Mouse (Mus musculus): ENCODE data around the gene Cep135. TPM values are rescaled to one million over a fixed set of nuclear protein-coding genes. Genes with fewer than 3 reads are reported as not detected.

Gene Cep135
- polyA plus RNA-seq (2014; fragmentation: Nextera tagmentation; extraction: Ambion mirVana): 9.5 and 9.6 TPM in 2 replicates

DNA sequence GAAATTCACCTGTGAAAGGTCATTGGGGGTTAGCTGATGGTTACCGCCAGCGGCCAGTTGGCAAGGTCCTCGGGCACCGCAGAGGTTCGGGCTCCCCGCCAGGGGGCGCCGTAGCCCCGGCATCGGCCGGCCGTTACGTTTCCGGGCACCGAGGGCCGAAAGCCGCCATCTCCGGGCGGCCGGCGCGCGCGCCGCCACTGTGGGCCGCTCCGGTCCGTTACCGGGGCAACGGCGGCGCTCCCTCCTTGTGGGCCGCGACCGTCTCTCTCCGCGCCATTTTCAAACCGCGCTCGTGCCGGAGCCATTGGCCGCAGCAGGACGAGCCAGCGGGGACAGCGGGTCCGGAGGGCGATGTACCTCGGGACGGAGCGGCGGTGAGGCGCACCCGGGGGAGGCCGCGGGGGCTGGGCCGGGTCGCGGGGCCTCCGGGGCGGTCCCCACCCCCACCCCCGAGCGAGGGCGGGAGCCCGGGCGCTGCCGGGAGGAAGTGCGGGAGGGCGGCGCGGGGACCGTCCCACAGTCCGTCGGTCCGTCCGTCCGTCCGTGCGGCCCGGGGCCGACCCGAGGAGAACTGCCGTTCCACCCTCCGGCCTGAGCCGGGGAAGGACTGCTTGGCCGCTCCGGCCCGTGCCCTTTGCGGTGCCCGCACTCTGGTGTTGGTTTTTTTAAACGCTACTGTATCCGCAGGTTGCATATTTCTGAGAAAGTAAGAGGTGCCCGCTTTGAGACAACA, at the start of gene Cep135:
Gene Cep135 (plus strand): TSS at position 148 of the 733 bp plus-strand sequence.
- Histone ChIP-seq H3K9ac (replicated peaks; ENCODE audit: low read depth, low read length) (peak within 1 kb of the TSS; percentile 88), H3K9me3 (ENCODE audit: control insufficient read depth, low read depth, low read length) (no peaks in the 10 kb centered on the region), H3K27me3 (ENCODE audit: control insufficient read depth, insufficient read depth, low read length) (no peaks in the 10 kb centered on the region), H3K4me1 (ENCODE audit: control insufficient read depth, insufficient read depth, low read length) (no peaks in the 10 kb centered on the region), H3K4me2 (replicated peaks; ENCODE audit: low read depth, low read length) (peak within 1 kb of the TSS; percentile 52), H3K36me3 (ENCODE audit: control insufficient read depth, insufficient read depth, low read length) (peaks cover 13% of the 10 kb centered on the region), H3K4me3 (ENCODE audit: low read depth, low read length) (peak within 1 kb of the TSS; percentile 84), H3K27ac (ENCODE audit: low read length) (peak within 1 kb of the TSS; percentile 89)
- under 1% methylated on average over 82 of the region's 92 CpGs for WGBS
- ATAC-seq (ENCODE audit: insufficient number of reproducible peaks, insufficient read depth, low FRiP score, low read depth): peak; percentile 96

DNA sequence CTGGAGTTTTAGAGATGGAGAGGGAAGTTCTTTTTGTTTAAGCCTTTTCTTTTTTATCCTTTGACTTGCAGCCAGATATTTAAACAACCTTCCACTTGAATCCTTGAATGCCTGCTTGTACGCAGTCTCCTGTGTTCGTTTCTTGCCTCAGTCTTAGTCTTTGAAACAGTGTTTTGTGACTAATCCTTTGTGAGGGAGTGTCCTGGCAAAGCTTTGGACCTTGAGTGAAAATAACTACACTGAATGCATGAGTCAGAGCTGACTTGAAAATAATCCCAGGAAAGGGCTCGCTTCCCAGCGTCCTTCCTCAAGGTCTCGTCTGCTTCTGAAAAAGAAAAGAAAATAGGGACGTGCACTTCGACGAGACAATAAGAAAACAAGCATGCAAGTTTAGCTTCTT, 48.3 kb upstream of the Cep135 start:
- H3K36me3 ChIP-seq (ENCODE audit: control insufficient read depth, insufficient read depth, low read length): peaks cover 52% of the 10 kb centered on the region

DNA sequence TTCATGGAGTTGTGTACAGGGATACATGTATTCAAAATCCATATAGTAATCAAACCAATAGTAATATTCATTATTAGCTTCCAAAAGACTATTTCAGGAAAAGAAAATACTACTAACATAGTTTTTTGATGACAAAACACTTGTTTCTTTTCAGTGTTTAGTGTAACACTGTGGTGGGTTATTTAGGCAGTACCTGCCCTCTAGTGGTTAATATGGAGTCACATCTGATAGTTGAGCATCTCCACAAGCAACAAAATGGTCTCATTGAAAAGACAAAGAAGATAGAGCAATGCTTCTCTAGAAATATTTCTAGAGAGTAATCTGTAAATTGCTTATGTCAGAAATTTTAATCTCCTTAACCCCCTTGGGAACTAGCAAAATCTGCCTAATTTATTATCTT, 47.7 kb upstream of the Cep135 start:
- ATAC-seq (ENCODE audit: insufficient number of reproducible peaks, insufficient read depth, low FRiP score, low read depth): no peak
- Histone ChIP-seq H3K27ac (ENCODE audit: low read length) (no peak overlapping the region), H3K27me3 (ENCODE audit: control insufficient read depth, insufficient read depth, low read length) (no peaks in the 10 kb centered on the region), H3K36me3 (ENCODE audit: control insufficient read depth, insufficient read depth, low read length) (peaks cover 55% of the 10 kb centered on the region), H3K4me3 (ENCODE audit: low read depth, low read length) (no peak overlapping the region), H3K4me1 (ENCODE audit: control insufficient read depth, insufficient read depth, low read length) (no peaks in the 10 kb centered on the region), H3K9ac (replicated peaks; ENCODE audit: low read depth, low read length) (no peak overlapping the region), H3K9me3 (ENCODE audit: control insufficient read depth, low read depth, low read length) (no peaks in the 10 kb centered on the region), H3K4me2 (replicated peaks; ENCODE audit: low read depth, low read length) (no peak overlapping the region)

More for the DNA sequence above, 48.3 kb upstream of the Cep135 start:
- ATAC-seq (ENCODE audit: insufficient number of reproducible peaks, insufficient read depth, low FRiP score, low read depth): no peak
- Histone ChIP-seq H3K4me1 (ENCODE audit: control insufficient read depth, insufficient read depth, low read length) (no peaks in the 10 kb centered on the region), H3K27me3 (ENCODE audit: control insufficient read depth, insufficient read depth, low read length) (no peaks in the 10 kb centered on the region), H3K4me2 (replicated peaks; ENCODE audit: low read depth, low read length) (no peak overlapping the region), H3K9me3 (ENCODE audit: control insufficient read depth, low read depth, low read length) (no peaks in the 10 kb centered on the region), H3K4me3 (ENCODE audit: low read depth, low read length) (no peak overlapping the region), H3K27ac (ENCODE audit: low read length) (no peak overlapping the region), H3K9ac (replicated peaks; ENCODE audit: low read depth, low read length) (no peak overlapping the region)
- WGBS: 83% methylated on average over 8 of the region's 8 CpGs

DNA sequence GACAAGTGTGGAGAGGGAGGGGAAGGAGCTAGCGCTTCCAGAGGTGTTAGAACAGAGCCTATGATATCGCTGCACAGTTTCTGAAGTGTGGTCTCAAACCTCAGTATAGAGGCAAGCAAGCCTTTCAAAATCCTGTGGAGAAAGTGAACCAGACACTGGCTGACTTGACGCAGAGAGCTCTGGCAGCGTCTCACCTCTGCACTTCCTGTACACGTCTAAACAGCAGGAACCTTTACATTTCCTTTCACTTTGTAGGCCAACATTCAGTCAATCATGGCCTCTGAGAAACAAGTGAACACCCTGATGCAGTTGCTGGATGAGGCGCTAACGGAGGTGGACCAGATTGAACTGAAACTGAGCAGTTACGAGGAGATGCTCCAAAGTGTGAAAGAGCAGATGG, 45.3 kb upstream of the Cep135 start:
- 90% methylated on average over 8 of the region's 8 CpGs for WGBS
- Histone ChIP-seq H3K27ac (ENCODE audit: low read length) (no peak overlapping the region), H3K4me3 (ENCODE audit: low read depth, low read length) (no peak overlapping the region), H3K4me2 (replicated peaks; ENCODE audit: low read depth, low read length) (no peak overlapping the region), H3K27me3 (ENCODE audit: control insufficient read depth, insufficient read depth, low read length) (no peaks in the 10 kb centered on the region), H3K4me1 (ENCODE audit: control insufficient read depth, insufficient read depth, low read length) (no peaks in the 10 kb centered on the region), H3K9me3 (ENCODE audit: control insufficient read depth, low read depth, low read length) (no peaks in the 10 kb centered on the region), H3K36me3 (ENCODE audit: control insufficient read depth, insufficient read depth, low read length) (peaks cover 35% of the 10 kb centered on the region), H3K9ac (replicated peaks; ENCODE audit: low read depth, low read length) (no peak overlapping the region)
- no peak for ATAC-seq (ENCODE audit: insufficient number of reproducible peaks, insufficient read depth, low FRiP score, low read depth)

DNA sequence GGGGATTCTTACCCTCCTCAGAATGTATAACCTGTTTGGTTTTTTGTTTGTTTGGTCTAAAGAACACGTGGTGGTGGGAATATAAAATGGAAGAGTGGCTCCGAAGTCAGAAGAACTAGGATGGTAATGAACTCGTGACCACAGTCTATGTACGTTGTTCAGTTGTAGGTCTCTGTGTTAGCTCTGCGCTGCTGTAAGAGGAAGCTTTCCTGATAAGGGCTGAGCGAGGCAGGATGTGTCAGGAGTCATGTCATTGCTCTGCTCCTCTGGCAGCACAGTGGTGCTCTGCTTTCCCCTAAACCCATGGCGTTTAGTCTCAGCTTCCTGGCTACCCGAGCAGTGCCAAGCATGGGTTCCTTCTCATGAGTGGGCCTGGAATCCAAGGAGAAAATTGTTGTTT, 38.1 kb upstream of the Cep135 start:
- H3K4me1 ChIP-seq (ENCODE audit: control insufficient read depth, insufficient read depth, low read length): no peaks in the 10 kb centered on the region
- H3K4me2 ChIP-seq (replicated peaks; ENCODE audit: low read depth, low read length): no peak overlapping the region
- no peaks in the 10 kb centered on the region for H3K27me3 ChIP-seq (ENCODE audit: control insufficient read depth, insufficient read depth, low read length)
- H3K9ac ChIP-seq (replicated peaks; ENCODE audit: low read depth, low read length): no peak overlapping the region
- H3K36me3 ChIP-seq (ENCODE audit: control insufficient read depth, insufficient read depth, low read length): peaks cover 19% of the 10 kb centered on the region; the same call in 1 of the 2 replicates
- no peak overlapping the region for H3K4me3 ChIP-seq (ENCODE audit: low read depth, low read length)
- no peaks in the 10 kb centered on the region for H3K9me3 ChIP-seq (ENCODE audit: control insufficient read depth, low read depth, low read length)
- ATAC-seq (ENCODE audit: insufficient number of reproducible peaks, insufficient read depth, low FRiP score, low read depth): no peak
- H3K27ac ChIP-seq (ENCODE audit: low read length): no peak overlapping the region
- 83% methylated on average over 8 of the region's 8 CpGs for WGBS

DNA sequence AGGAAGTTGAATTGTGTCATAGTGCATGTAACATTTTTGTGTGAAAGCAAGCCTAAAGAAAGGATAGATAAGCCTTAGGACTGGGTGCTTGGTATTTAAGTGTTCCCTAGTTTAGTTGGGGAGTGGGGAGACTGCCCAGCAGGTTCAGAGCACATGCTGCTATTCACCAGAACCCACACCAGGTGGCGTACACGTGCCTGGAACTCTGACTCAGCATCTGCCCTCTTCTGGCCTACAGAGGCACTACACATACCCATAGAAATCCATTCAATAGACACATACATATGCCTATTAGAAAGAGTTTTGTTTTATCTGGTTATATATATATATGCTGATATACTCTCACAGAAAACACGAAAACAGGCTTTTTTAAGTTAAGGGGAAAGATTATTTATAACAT, 23.2 kb upstream of the Cep135 start:
- WGBS: 32% methylated on average over 3 of the region's 3 CpGs
- no peak overlapping the region for H3K27ac ChIP-seq (ENCODE audit: low read length)
- no peaks in the 10 kb centered on the region for H3K9me3 ChIP-seq (ENCODE audit: control insufficient read depth, low read depth, low read length)
- H3K36me3 ChIP-seq (ENCODE audit: control insufficient read depth, insufficient read depth, low read length): peaks cover 31% of the 10 kb centered on the region
- no peak for ATAC-seq (ENCODE audit: insufficient number of reproducible peaks, insufficient read depth, low FRiP score, low read depth)
- H3K9ac ChIP-seq (replicated peaks; ENCODE audit: low read depth, low read length): no peak overlapping the region
- no peak overlapping the region for H3K4me2 ChIP-seq (replicated peaks; ENCODE audit: low read depth, low read length)
- H3K4me1 ChIP-seq (ENCODE audit: control insufficient read depth, insufficient read depth, low read length): no peaks in the 10 kb centered on the region
- no peaks in the 10 kb centered on the region for H3K27me3 ChIP-seq (ENCODE audit: control insufficient read depth, insufficient read depth, low read length)
- no peak overlapping the region for H3K4me3 ChIP-seq (ENCODE audit: low read depth, low read length)

DNA sequence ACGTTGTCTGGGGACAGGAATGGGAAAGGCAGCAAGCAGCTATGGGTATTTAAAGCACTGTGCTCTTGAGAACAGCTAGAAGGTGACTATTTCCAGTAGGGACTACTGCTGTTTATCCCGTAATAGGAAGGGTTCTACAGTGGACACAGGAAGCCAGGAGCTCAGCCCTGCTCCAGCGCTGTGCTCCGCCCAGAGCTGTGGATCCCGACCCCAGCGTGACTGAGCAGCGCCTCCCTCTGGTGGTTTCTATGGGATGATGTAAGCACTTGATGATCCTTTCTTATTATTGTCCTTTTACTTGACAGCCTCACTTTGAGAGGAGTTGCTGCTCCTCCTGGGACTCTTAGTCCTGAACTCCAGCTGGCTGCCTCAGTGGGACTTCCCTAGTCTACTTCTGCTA, 14.2 kb upstream of the Cep135 start:
- 74% methylated on average over 7 of the region's 7 CpGs for WGBS
- no peak overlapping the region for H3K27ac ChIP-seq (ENCODE audit: low read length)
- no peaks in the 10 kb centered on the region for H3K4me1 ChIP-seq (ENCODE audit: control insufficient read depth, insufficient read depth, low read length)
- H3K4me3 ChIP-seq (ENCODE audit: low read depth, low read length): no peak overlapping the region
- H3K4me2 ChIP-seq (replicated peaks; ENCODE audit: low read depth, low read length): no peak overlapping the region
- ATAC-seq (ENCODE audit: insufficient number of reproducible peaks, insufficient read depth, low FRiP score, low read depth): no peak
- peaks cover 8% of the 10 kb centered on the region for H3K36me3 ChIP-seq (ENCODE audit: control insufficient read depth, insufficient read depth, low read length)
- H3K9ac ChIP-seq (replicated peaks; ENCODE audit: low read depth, low read length): no peak overlapping the region
- H3K9me3 ChIP-seq (ENCODE audit: control insufficient read depth, low read depth, low read length): no peaks in the 10 kb centered on the region
- H3K27me3 ChIP-seq (ENCODE audit: control insufficient read depth, insufficient read depth, low read length): no peaks in the 10 kb centered on the region

DNA sequence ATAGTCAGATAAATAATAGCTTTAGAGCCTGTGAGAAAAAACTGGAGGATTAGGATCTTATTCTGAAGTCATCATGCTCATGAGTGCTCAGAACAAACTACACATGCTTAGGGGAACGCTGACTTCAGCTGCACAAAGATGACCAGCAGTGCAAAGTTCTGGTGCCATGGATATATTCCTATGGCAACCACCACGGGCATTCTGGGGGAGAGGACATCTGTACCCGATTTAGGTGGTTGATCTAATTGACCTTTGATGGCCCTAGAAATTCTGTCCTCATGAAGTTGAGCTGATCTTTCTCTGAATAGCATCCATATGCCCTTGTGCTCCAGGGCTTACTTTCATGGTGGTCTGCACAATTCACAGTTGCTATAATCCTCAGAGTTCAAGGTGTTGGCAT, 11.5 kb upstream of the Cep135 start:
- Histone ChIP-seq H3K4me3 (ENCODE audit: low read depth, low read length) (no peak overlapping the region), H3K4me2 (replicated peaks; ENCODE audit: low read depth, low read length) (no peak overlapping the region), H3K9me3 (ENCODE audit: control insufficient read depth, low read depth, low read length) (no peaks in the 10 kb centered on the region), H3K27ac (ENCODE audit: low read length) (no peak overlapping the region), H3K4me1 (ENCODE audit: control insufficient read depth, insufficient read depth, low read length) (no peaks in the 10 kb centered on the region), H3K27me3 (ENCODE audit: control insufficient read depth, insufficient read depth, low read length) (no peaks in the 10 kb centered on the region), H3K36me3 (ENCODE audit: control insufficient read depth, insufficient read depth, low read length) (no peaks in the 10 kb centered on the region), H3K9ac (replicated peaks; ENCODE audit: low read depth, low read length) (no peak overlapping the region)
- WGBS: 82% methylated on average over 3 of the region's 3 CpGs
- ATAC-seq (ENCODE audit: insufficient number of reproducible peaks, insufficient read depth, low FRiP score, low read depth): no peak

DNA sequence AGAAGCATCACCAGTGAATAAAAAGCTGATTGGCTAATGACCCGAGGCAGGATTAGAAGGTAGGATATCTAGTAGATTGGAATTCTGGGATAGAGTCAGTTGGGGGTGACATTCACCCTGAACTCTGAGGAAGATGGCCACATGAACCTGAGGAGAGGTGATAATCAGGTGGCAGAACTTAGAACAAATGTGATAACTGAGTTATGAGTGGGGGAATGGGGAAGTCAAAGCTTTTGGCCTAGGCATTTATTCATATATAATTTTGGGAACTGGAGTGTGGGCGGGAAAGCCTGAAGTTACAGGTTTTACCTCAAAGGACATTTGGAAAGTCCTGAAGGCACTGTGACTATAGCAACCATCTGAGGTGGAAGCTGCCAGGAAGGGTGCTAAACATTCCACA, 3.1 kb upstream of the Cep135 start:
- Histone ChIP-seq H3K4me3 (ENCODE audit: low read depth, low read length) (no peak overlapping the region), H3K4me2 (replicated peaks; ENCODE audit: low read depth, low read length) (no peak overlapping the region), H3K36me3 (ENCODE audit: control insufficient read depth, insufficient read depth, low read length) (no peaks in the 10 kb centered on the region), H3K27me3 (ENCODE audit: control insufficient read depth, insufficient read depth, low read length) (no peaks in the 10 kb centered on the region), H3K27ac (ENCODE audit: low read length) (no peak overlapping the region), H3K9me3 (ENCODE audit: control insufficient read depth, low read depth, low read length) (no peaks in the 10 kb centered on the region), H3K9ac (replicated peaks; ENCODE audit: low read depth, low read length) (no peak overlapping the region), H3K4me1 (ENCODE audit: control insufficient read depth, insufficient read depth, low read length) (no peaks in the 10 kb centered on the region)
- no peak for ATAC-seq (ENCODE audit: insufficient number of reproducible peaks, insufficient read depth, low FRiP score, low read depth)
- WGBS: 79% methylated on average over 2 of the region's 2 CpGs
